Mouse (Mus musculus) liver, embryonic 18 days (tissue): Measurements from ENCODE around the gene Cbln3. TPM values are rescaled to one million over a fixed set of nuclear protein-coding genes. Genes with fewer than 3 reads are reported as not detected.

Source experiments
- polyA plus RNA-seq: library from polyadenylated mRNA; depleted of rRNA; stranded (reverse); fragments of >200 nt; gene quantifications from 2 replicates; pipeline ENCODE4 v1.2.3, GENCODE M21; 2012; rRNA removed

Cbln3 gene
- 0.25 and 0.39 TPM in 2 replicates for polyA plus RNA-seq

DNA sequence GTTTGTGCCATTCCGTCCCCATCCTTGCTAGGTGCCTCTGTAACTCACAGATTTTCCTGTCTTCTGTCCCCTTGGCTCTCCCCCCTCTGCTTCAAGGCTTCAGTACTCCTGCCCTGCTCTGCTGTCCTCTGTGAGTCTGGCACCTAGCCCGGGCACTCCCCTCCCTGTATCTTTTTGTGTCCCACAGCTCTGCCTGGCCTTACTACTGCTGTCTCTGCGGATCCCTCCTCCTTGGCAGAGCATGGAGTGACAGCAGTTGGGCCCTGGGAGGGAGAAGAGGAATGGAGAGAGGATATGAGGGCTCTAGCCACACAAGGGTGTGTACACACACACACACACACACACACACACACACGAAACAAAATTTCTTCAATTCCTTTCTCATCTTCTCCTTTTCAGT, at the start of gene Cbln3:
Gene Cbln3, minus strand, starts transcription at position 227 of the 400 bp plus-strand sequence.

DNA sequence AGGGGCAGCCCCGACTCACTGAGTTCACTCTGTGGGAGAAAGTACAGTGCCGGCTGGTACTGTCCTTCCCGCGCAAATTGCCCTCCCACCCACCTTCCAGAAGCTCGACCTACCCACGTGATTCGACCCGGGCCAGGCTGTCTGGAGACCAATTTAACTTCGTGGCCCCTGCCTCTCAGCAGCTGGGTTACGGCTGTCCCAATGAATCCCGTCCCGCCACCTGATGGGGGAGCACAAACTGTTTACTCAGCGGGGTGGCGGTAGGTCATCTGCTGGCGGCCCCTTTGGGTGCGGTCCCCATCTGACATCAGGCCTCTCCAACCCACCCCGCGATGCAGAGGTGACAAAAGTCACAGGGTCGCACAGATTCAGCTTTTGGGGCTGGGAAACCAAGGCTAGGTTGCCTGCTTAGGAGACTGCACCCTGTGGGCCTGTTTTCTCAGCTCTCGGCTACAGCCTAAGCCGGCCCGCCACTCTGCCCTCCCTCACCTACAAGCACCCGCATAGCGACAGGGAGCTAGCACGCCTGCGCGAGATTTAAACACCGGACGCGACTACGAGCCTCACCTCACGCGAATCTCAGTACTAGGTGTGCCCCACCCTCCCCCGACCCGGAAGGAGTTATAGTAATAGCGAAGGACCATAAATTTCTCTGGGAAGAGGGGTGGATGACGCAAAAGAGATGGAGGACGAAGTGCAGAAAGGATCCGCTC, 15.7 kb upstream of the Cbln3 start, which contains the start of gene Sdr39u1:
Gene Sdr39u1, minus strand, starts transcription at position 593 of the 713 bp plus-strand sequence.

DNA sequence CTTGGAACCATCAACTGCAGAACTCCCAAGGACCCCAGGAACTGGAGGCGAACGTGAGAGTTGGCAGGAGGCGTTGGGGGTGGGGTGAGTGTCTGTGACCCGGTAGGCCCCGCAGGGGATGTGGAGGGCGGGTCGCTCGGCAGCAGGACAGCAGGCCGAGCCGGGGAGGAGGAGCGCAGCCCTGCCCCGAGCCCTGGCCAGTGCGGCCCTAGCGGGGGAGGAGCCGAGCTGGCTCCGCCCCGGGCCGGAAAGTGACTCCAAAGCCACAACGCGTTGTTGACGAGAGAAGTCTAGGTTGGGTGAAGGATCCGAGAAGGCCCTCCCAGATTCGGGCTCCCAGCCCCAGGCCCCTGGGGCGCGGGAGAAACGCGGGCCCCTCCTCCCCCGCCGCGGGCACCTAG, 521 bp upstream of the Cbln3 start, which contains the start of gene Khnyn:
Gene Khnyn, plus strand, starts transcription at position 235 of the 401 bp plus-strand sequence.

DNA sequence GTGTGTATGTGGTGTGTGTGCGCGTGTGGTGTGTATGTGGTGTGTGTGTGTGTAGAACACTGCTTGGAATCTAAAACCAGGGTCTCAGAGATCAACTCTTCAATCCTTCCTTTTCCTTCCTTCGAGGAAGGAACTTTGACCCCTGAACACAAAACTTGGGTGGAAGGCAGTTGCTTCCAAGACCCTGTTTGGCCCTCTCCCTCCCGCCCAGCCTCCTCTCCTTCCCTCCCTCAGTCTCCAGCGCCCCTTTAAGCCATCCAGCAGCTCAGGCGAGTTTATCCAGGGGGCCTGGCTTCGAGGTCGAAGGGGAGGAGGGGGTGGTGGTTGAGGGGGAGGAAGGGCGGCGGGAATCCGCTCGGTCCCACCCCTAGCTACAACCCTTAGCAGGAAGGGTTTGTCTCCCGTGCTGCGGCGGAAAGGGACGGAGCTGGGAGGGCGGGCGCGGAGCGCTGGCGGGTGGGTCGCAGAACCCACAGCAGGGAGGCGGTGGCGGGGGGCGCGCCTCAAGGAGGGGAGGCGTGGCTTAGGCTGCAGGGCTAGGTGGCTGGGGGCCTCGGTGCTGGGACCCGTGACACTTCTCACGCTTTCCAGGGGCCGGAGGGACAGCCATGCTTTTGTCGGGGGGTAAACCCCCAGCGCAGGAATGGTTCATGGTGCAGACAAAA, 30.4 kb downstream of the Cbln3 start, which contains the start of gene Nynrin:
Gene Nynrin, plus strand, starts transcription at position 390 of the 665 bp plus-strand sequence.

Other genes with a start within 250 kb of the Cbln3 start
- gene Ipo4, start 248.4 kb downstream of the Cbln3 start, polyA plus RNA-seq: 21.5 and 30.6 TPM in 2 replicates
- 1.5 TPM in 2 replicates for gene Gm49378, start 246.5 kb downstream of the Cbln3 start, polyA plus RNA-seq
- gene Tm9sf1, start 240.6 kb downstream of the Cbln3 start, polyA plus RNA-seq: 27.6 and 31.3 TPM in 2 replicates
- gene Tssk4, start 234.2 kb downstream of the Cbln3 start, polyA plus RNA-seq: 0.37 and 0.43 TPM in 2 replicates
- 12.1 and 12.3 TPM in 2 replicates for gene Mdp1, start 223.9 kb downstream of the Cbln3 start, polyA plus RNA-seq
- gene Gmpr2, start 212.5 kb downstream of the Cbln3 start, polyA plus RNA-seq: 13.9 and 15.5 TPM in 2 replicates
- gene Nedd8, start 212.3 kb downstream of the Cbln3 start, polyA plus RNA-seq: 132 and 150 TPM in 2 replicates
- 10.4 and 12.1 TPM in 2 replicates for gene Tinf2, start 202.6 kb downstream of the Cbln3 start, polyA plus RNA-seq
- gene Tgm1, start 170.5 kb downstream of the Cbln3 start, polyA plus RNA-seq: 9.0 and 11.1 TPM in 2 replicates
- gene Rabggta, start 162.1 kb downstream of the Cbln3 start, polyA plus RNA-seq: 22.7 and 23.3 TPM in 2 replicates
- gene Dhrs1, start 138.7 kb downstream of the Cbln3 start, polyA plus RNA-seq: 48.3 and 54.5 TPM in 2 replicates
- 10.4 and 10.6 TPM in 2 replicates for gene Nop9, start 138.7 kb downstream of the Cbln3 start, polyA plus RNA-seq
- gene Cideb, start 125.9 kb downstream of the Cbln3 start, polyA plus RNA-seq: 155 and 165 TPM in 2 replicates
- gene Ltb4r2, start 123.0 kb downstream of the Cbln3 start, polyA plus RNA-seq: 0.85 and 1.1 TPM in 2 replicates
- gene Ltb4r1, start 118.4 kb downstream of the Cbln3 start, polyA plus RNA-seq: 10.9 and 15.1 TPM in 2 replicates
- gene Adcy4, start 100.3 kb downstream of the Cbln3 start, polyA plus RNA-seq: 1.8 and 2.3 TPM in 2 replicates
- gene Ripk3, start 95.5 kb downstream of the Cbln3 start, polyA plus RNA-seq: 8.7 and 9.9 TPM in 2 replicates
- gene Nfatc4, start 61.2 kb downstream of the Cbln3 start, polyA plus RNA-seq: 0.96 and 1.2 TPM in 2 replicates
- 1.2 and 1.3 TPM in 2 replicates for gene Nynrin, start 30.4 kb downstream of the Cbln3 start, polyA plus RNA-seq
- gene Khnyn, start 555 bp upstream of the Cbln3 start, polyA plus RNA-seq: 12.7 and 14.5 TPM in 2 replicates
- 14.9 and 16.8 TPM in 2 replicates for gene Sdr39u1, start 15.9 kb upstream of the Cbln3 start, polyA plus RNA-seq
- 0.65 and 0.70 TPM in 2 replicates for gene Cma1, start 60.3 kb upstream of the Cbln3 start, polyA plus RNA-seq
- not detected in 2 replicates for gene Cma2, start 66.6 kb upstream of the Cbln3 start, polyA plus RNA-seq
- gene Mcpt1, start 133.6 kb upstream of the Cbln3 start, polyA plus RNA-seq: 0.02 and 0.08 TPM in 2 replicates
- not detected in 2 replicates for gene Mcpt9, start 146.1 kb upstream of the Cbln3 start, polyA plus RNA-seq
- gene Mcpt2, start 157.6 kb upstream of the Cbln3 start, polyA plus RNA-seq: 0.16 and 0.21 TPM in 2 replicates
- 0.03 and 0.10 TPM in 2 replicates for gene Mcpt4, start 177.9 kb upstream of the Cbln3 start, polyA plus RNA-seq
- 1.8 and 2.4 TPM in 2 replicates for gene Mcpt8, start 200.9 kb upstream of the Cbln3 start, polyA plus RNA-seq
- gene Ctsg, start 218.2 kb upstream of the Cbln3 start, polyA plus RNA-seq: 47.4 and 61.1 TPM in 2 replicates
- not detected in 2 replicates for gene Gzme, start 236.2 kb upstream of the Cbln3 start, polyA plus RNA-seq
- not detected in 2 replicates for gene Gzmd, start 248.2 kb upstream of the Cbln3 start, polyA plus RNA-seq